Mouse (Mus musculus): ENCODE measurements around the gene Syne1.

The Syne1 gene

DNA sequence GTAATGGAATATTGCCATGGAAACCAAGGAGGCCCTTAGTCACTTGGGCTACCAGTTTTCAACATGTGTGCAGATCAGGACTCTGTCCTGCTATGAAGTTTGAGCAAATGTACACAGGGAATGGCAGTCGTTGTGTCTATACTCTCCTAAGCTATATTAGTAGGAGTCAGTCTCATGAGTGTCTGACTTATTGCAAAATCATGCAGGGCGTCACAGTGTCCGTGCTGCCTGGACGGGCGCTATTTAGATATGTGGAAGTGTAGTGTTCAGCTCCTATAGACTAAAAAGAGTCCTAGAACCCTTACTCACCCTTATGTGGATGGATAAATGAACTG lies 261.7 kb downstream of the Syne1 start:
- no peak for DNase-seq

DNA sequence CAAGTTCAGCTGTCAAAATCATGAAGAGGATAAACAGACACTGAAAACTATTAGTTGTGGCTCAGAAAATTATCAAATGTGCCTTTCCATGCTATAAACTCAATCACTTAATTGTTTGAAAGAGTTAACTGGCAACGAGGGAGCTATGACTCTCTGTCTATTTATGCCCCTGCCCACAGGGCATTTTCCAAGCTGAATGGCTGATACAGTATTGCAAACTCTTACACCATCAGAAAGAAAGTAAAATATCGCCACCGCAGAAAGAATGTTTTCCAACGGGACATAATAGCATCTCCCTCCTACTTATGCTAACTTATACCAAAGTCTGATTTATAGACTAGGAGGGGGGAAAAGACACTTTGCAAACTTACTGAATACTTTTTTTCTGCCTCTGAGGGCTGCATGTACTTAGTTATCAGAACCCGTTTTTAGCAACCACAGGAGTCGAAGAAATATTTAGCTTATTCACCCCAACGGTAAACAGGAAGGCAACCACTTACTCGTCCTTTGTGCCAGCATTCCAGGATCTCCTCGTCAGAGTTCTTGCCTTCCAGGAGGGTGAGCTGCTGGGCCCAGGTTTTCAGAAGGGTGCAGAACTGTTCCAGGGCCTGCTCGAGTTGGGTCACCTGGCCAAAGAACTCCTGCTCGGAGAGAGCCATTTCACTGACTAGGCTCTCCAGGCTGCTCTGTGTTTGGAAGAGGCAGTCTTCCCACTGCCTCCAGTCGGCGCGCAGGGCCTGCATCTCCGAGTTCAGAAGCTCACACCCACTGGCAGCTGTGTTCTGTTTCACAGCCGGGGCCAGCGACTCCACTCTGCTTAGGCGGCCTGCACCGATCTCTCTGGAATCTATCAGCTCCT lies 262.3 kb downstream of the Syne1 start:
- DNase-seq: peak in 1 of 2 experiments; percentile 21

- DNase-seq: no peak
Measured at GRCm38 (mm10) chr10:5288262-5288661, 263.0 kb downstream of the Syne1 start.

DNA sequence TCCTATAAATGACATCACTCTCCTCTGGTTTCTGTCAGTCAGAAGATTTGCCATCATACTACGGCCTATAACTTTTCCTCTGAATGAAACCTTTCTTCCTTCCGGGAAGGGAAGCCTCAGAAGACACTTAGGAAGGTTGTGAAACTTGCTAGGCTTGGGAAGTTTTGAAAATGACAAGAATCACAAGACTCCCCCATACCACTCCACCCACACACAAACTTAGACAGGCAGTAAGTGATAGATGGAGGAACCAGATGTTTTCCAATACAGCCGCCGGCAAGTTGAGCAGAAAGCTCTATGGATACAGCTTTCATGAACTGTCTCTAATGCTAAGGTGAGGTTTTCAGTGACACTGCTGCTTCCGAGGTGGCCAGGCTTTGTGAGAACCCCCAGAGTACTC lies 275.5 kb downstream of the Syne1 start:
- no peak for DNase-seq

DNA sequence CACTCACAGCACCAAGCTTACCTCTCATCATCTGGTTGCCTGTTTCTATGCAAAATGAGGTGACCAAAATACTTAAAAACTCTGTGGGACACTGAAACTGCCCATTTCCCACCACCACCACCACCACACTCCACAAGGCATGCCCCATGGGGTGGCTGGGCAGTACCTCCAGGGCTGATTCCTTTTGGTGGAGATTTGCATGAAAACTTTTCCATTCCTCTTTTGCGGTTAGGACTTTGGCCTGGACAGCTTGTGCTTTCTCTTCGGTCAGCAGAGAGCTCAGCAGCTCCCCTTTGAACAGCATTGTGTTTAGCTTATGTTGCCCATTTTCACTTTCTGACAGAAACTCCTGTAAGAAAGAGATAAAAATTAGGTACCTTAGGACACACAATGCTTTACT lies 280.6 kb downstream of the Syne1 start:
- DNase-seq: no peak

- DNase-seq: no peak
Measured at GRCm38 (mm10) chr10:5264418-5264817, 286.9 kb downstream of the Syne1 start.

DNA sequence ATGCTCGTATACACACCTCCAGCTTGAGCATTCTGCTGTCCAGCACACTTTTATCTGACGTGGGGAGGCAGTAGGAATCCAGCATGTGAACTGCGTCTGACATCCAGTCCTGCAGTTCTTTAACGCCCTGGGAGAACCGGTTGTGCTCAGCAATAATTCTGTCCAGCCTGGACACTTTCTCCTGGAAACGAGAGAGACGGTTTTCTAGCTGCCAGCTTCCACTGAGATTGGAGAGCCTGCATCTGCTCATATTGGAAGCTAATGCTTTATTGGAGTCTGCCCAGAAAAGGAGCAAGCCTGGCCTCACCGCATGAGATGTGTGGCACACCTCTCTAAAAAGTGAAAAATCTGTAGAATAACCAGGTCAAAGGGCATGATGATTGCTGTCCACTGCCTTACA lies 288.6 kb downstream of the Syne1 start:
- peak; percentile 57 to 63 for DNase-seq

GRCm38 (mm10) chr10:5256686-5257085 lies 294.6 kb downstream of the Syne1 start:
- DNase-seq: no peak

DNA sequence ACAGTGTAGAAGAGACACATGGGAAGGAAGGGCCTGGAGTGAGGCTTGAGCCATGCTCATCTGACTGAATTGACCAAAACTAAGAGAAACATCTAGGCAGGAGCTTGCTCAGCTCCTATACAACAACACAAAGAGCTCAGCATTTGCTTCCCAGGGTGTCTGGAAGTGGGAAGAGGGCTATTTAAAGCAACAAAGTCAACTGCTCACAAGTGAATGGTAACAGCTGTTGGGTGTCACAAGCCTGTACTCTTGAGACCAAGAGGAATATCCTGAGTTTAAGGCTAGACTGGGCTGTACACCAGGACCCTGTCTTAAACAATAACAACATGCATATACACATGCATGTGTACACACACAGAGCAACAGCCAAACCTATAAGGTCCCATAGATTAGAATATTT lies 297.5 kb downstream of the Syne1 start:
- no peak for DNase-seq

DNA sequence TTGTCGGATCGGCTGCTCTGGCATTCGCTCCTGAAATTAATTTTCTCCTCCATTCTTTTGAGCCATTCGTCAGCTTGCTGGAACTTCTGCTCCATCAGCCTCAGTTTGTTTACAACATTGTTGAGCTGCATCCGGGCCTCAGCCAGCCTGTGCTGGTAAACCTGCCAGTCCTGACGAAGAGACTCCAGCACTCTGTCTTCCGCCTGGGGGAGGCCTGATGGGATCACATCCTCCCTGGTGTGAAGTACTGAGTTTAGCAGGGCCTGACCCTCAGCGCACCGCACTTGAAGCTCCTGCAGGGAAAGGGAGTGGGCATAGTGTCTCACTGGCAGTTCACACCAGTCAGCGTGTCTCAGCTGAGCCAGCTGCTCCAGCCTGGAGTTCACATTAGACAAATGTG lies 300.6 kb downstream of the Syne1 start:
- no peak for DNase-seq

- no peak for DNase-seq
Measured at GRCm38 (mm10) chr10:5239680-5240079, 311.6 kb downstream of the Syne1 start.

GRCm38 (mm10) chr10:5236926-5237325 lies 314.4 kb downstream of the Syne1 start:
- no peak for DNase-seq

DNA sequence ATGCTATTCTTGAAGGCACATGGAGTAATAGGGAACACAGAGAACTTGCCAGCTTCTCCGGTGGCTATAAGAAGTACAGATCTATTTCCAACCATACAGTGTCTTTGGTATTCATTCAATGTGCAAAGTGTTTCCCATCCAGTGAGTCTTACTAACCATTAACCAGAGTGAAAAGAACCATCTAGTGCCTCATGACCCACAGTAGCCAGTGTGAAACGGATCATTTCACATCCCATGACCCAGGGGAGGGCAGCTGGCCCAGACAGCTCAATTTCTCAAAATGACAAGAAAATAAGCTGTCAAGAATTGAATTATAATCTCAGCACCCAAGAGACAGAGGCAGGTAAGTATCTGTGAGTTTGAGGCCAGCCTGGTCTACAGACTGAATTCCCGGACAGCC lies 315.1 kb downstream of the Syne1 start:
- no peak for DNase-seq

GRCm38 (mm10) chr10:5234721-5235501 lies 316.4 kb downstream of the Syne1 start:
- DNase-seq: peak in 1 of 2 experiments; percentile 20

- DNase-seq: peak; percentile 22 to 31
Measured at GRCm38 (mm10) chr10:5229129-5229528, 322.2 kb downstream of the Syne1 start.

GRCm38 (mm10) chr10:5227395-5228076 lies 323.7 kb downstream of the Syne1 start:
- peak; percentile 58 to 66 for DNase-seq

GRCm38 (mm10) chr10:5215943-5216342 lies 335.3 kb downstream of the Syne1 start:
- no peak for DNase-seq

GRCm38 (mm10) chr10:5207905-5208641 lies 343.2 kb downstream of the Syne1 start:
- DNase-seq: peak in 1 of 2 experiments; percentile 8

- no peak for DNase-seq
Measured at GRCm38 (mm10) chr10:5205977-5206376, 345.3 kb downstream of the Syne1 start.

- DNase-seq: peak in 1 of 2 experiments; percentile 2
Measured at GRCm38 (mm10) chr10:5205570-5205969, 345.7 kb downstream of the Syne1 start.

DNA sequence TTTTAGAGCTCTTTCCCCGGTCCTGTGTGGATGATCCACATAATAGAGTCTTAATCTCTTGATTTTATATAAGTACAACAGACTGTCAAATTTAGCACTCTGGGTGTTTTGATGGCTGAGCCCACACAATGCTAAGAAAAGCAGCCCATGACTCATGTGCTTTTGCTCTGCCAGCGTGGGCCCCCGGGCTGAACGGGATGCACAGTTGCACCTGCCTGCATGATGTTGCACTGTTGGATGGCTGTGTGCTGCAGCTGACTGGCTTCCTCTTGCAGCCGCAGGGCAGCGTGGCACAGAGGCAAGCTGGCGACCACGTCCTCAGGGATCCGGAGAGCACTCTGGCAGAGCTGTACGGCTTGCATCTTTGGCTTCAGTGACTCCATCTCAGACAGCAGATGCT lies 347.4 kb downstream of the Syne1 start:
- peak; percentile 56 to 64 for DNase-seq

- no peak for DNase-seq
Measured at GRCm38 (mm10) chr10:5197356-5197755, 353.9 kb downstream of the Syne1 start.

- DNase-seq: no peak
Measured at GRCm38 (mm10) chr10:5196267-5196666, 355.0 kb downstream of the Syne1 start.

All from cerebellum, postnatal 36 days (tissue).